Mouse (Mus musculus) midbrain, embryonic 11.5 days (tissue): ENCODE results near the gene Tedc1. TPM values are rescaled to one million over a fixed set of nuclear protein-coding genes. Genes with fewer than 3 reads are reported as not detected.

Source experiments
- ATAC-seq: fragments of 200-750 bp; cut with Nextera tagmentation; 2 replicates; pipeline ENCODE4 v1.8.0; 2017; ENCODE audit warnings: moderate TSS enrichment, moderate library complexity; ENCODE audit not compliant: low FRiP score
- DNase-seq: peaks from one replicate; pipeline ENCODE4 v3.0.0; 2015; ENCODE audit warnings: low spot score; ENCODE audit errors: missing footprints
- H3K27ac ChIP-seq: fragments of 300-500 bp; sonication (generic); 2 replicates; pipeline ENCODE4 v1.5.1; 2014; ENCODE audit warnings: low read depth, low read length
- H3K27me3 ChIP-seq: fragments of 300-500 bp; sonication (generic); 2 replicates; pipeline ENCODE4 v1.6.1; 2014; ENCODE audit warnings: mild to moderate bottlenecking, low read length, moderate library complexity, mixed read lengths; ENCODE audit not compliant: control insufficient read depth, insufficient read depth
- H3K36me3 ChIP-seq: fragments of 300-500 bp; sonication (generic); 2 replicates; pipeline ENCODE4 v1.6.1; 2014; ENCODE audit warnings: mild to moderate bottlenecking, low read length, moderate library complexity, mixed read lengths; ENCODE audit not compliant: control insufficient read depth, insufficient read depth
- H3K4me1 ChIP-seq: fragments of 300-500 bp; sonication (generic); 2 replicates; pipeline ENCODE4 v1.6.1; 2014; ENCODE audit warnings: low read length; ENCODE audit not compliant: control insufficient read depth, insufficient read depth
- H3K4me2 ChIP-seq: fragments of 300-500 bp; sonication (generic); 2 replicates; pipeline ENCODE4 v1.6.1; 2014; ENCODE audit warnings: mild to moderate bottlenecking, moderate library complexity
- H3K4me3 ChIP-seq: fragments of 300-500 bp; sonication (generic); 2 replicates; pipeline ENCODE4 v1.5.1; 2014; ENCODE audit warnings: low read depth, low read length
- H3K9ac ChIP-seq: fragments of 300-500 bp; sonication (generic); 2 replicates; pipeline ENCODE4 v1.6.1; 2014; ENCODE audit warnings: low read length
- H3K9me3 ChIP-seq: fragments of 300-500 bp; sonication (generic); 2 replicates; pipeline ENCODE4 v1.6.1; 2016; ENCODE audit warnings: low read length; ENCODE audit not compliant: control insufficient read depth
- WGBS: fragments of 180-500 bp; shearing (Covaris S2); extraction: QIAGEN DNeasy Blood & Tissue Kit; methylation state at CpG from one replicate; pipeline ENCODE4 v1.1.7; 2014; 5-methylcytosine and 5-hydroxymethylcytosine counted together
- polyA plus RNA-seq: library from polyadenylated mRNA; unstranded; fragments of >200 nt; fragmentation: Nextera tagmentation; extraction: Ambion mirVana; gene quantifications from 2 replicates; pipeline ENCODE4 v1.2.1, GENCODE M21; 2014

Gene Tedc1
- polyA plus RNA-seq, 1 experiment from 2014 or later: 31.5 TPM

GRCm38 (mm10) chr12:113130732-113131131 is 25.5 kb upstream of the Tedc1 start:
- 98% methylated on average over 8 of the region's 8 CpGs for WGBS
- H3K4me3 ChIP-seq: no peak overlapping the region
- no peak for ATAC-seq
- H3K9ac ChIP-seq: no peak overlapping the region
- DNase-seq: no peak
- no peaks in the 10 kb centered on the region for H3K9me3 ChIP-seq
- peaks cover 72% of the 10 kb centered on the region for H3K36me3 ChIP-seq
- H3K27ac ChIP-seq: no peak overlapping the region
- H3K4me1 ChIP-seq: no peaks in the 10 kb centered on the region
- H3K27me3 ChIP-seq: no peaks in the 10 kb centered on the region
- H3K4me2 ChIP-seq: no peak overlapping the region

- no peak for ATAC-seq
Measured at GRCm38 (mm10) chr12:113131601-113132000, 24.6 kb upstream of the Tedc1 start.

GRCm38 (mm10) chr12:113132567-113132966 is 23.7 kb upstream of the Tedc1 start:
- WGBS: 95% methylated on average over 2 of the region's 2 CpGs
- H3K4me2 ChIP-seq: no peak overlapping the region
- DNase-seq (no peak), ATAC-seq (no peak)
- no peak overlapping the region for H3K4me3 ChIP-seq
- no peaks in the 10 kb centered on the region for H3K4me1 ChIP-seq
- H3K9me3 ChIP-seq: no peaks in the 10 kb centered on the region
- H3K9ac ChIP-seq: no peak overlapping the region
- no peak overlapping the region for H3K27ac ChIP-seq
- no peaks in the 10 kb centered on the region for H3K27me3 ChIP-seq
- peaks cover 68% of the 10 kb centered on the region for H3K36me3 ChIP-seq

More at GRCm38 (mm10) chr12:113131601-113132000, 24.6 kb upstream of the Tedc1 start:
- H3K4me1 ChIP-seq: no peaks in the 10 kb centered on the region
- no peaks in the 10 kb centered on the region for H3K27me3 ChIP-seq
- H3K9ac ChIP-seq: no peak overlapping the region
- H3K4me2 ChIP-seq: no peak overlapping the region
- no peaks in the 10 kb centered on the region for H3K9me3 ChIP-seq
- H3K36me3 ChIP-seq: peaks cover 72% of the 10 kb centered on the region
- DNase-seq: no peak
- no peak overlapping the region for H3K27ac ChIP-seq
- no peak overlapping the region for H3K4me3 ChIP-seq
- WGBS: 97% methylated on average over 14 of the region's 14 CpGs

- Histone ChIP-seq H3K36me3 (peaks cover 61% of the 10 kb centered on the region), H3K9me3 (no peaks in the 10 kb centered on the region), H3K4me3 (no peak overlapping the region), H3K9ac (no peak overlapping the region), H3K27ac (no peak overlapping the region), H3K4me2 (no peak overlapping the region), H3K27me3 (no peaks in the 10 kb centered on the region), H3K4me1 (no peaks in the 10 kb centered on the region)
- WGBS: 90% methylated on average over 9 of the region's 9 CpGs
- DNase-seq (no peak), ATAC-seq (no peak)
Measured at GRCm38 (mm10) chr12:113133260-113133659, 23.0 kb upstream of the Tedc1 start.

- Histone ChIP-seq H3K27ac (no peak overlapping the region), H3K36me3 (peaks cover 58% of the 10 kb centered on the region), H3K27me3 (no peaks in the 10 kb centered on the region), H3K4me2 (no peak overlapping the region), H3K9me3 (no peaks in the 10 kb centered on the region), H3K4me3 (no peak overlapping the region), H3K4me1 (peaks cover 5% of the 10 kb centered on the region), H3K9ac (no peak overlapping the region)
- DNase-seq (no peak), ATAC-seq (no peak)
- 90% methylated on average over 5 of the region's 5 CpGs for WGBS
Measured at GRCm38 (mm10) chr12:113133861-113134403, 22.3 kb upstream of the Tedc1 start.

- WGBS: 90% methylated on average over 4 of the region's 4 CpGs
- no peaks in the 10 kb centered on the region for H3K9me3 ChIP-seq
- H3K27ac ChIP-seq: no peak overlapping the region
- peaks cover 10% of the 10 kb centered on the region for H3K4me1 ChIP-seq
- H3K4me2 ChIP-seq: no peak overlapping the region
- no peaks in the 10 kb centered on the region for H3K27me3 ChIP-seq
- ATAC-seq: no peak
- H3K9ac ChIP-seq: no peak overlapping the region
- no peak overlapping the region for H3K4me3 ChIP-seq
- peaks cover 58% of the 10 kb centered on the region for H3K36me3 ChIP-seq
- no peak for DNase-seq
Measured at GRCm38 (mm10) chr12:113134502-113134901, 21.7 kb upstream of the Tedc1 start.

GRCm38 (mm10) chr12:113135401-113135800 is 20.8 kb upstream of the Tedc1 start:
- DNase-seq (no peak), ATAC-seq (no peak)
- H3K4me2 ChIP-seq: no peak overlapping the region
- H3K27ac ChIP-seq: no peak overlapping the region
- H3K36me3 ChIP-seq: peaks cover 53% of the 10 kb centered on the region
- no peaks in the 10 kb centered on the region for H3K9me3 ChIP-seq
- 90% methylated on average over 7 of the region's 7 CpGs for whole genome bisulfite sequencing
- no peak overlapping the region for H3K4me3 ChIP-seq
- no peak overlapping the region for H3K9ac ChIP-seq
- peaks cover 13% of the 10 kb centered on the region for H3K4me1 ChIP-seq
- no peaks in the 10 kb centered on the region for H3K27me3 ChIP-seq

GRCm38 (mm10) chr12:113136492-113137020 is 19.7 kb upstream of the Tedc1 start:
- Histone ChIP-seq H3K9me3 (no peaks in the 10 kb centered on the region), H3K4me1 (peaks cover 23% of the 10 kb centered on the region), H3K4me2 (no peak overlapping the region), H3K4me3 (no peak overlapping the region), H3K36me3 (peaks cover 47% of the 10 kb centered on the region), H3K9ac (no peak overlapping the region), H3K27me3 (no peaks in the 10 kb centered on the region), H3K27ac (no peak overlapping the region)
- no peak for ATAC-seq
- 80% methylated on average over 17 of the region's 17 CpGs for WGBS
- no peak for DNase-seq

GRCm38 (mm10) chr12:113137260-113138213 is 18.7 kb upstream of the Tedc1 start:
- DNase-seq: no peak
- Histone ChIP-seq H3K9me3 (no peaks in the 10 kb centered on the region), H3K9ac (no peak overlapping the region), H3K36me3 (peaks cover 39% of the 10 kb centered on the region), H3K4me2 (no peak overlapping the region), H3K4me1 (peaks cover 33% of the 10 kb centered on the region), H3K27me3 (no peaks in the 10 kb centered on the region), H3K27ac (no peak overlapping the region), H3K4me3 (no peak overlapping the region)
- 89% methylated on average over 18 of the region's 18 CpGs for WGBS
- ATAC-seq: no peak
